Mouse (Mus musculus) intestine, postnatal 0 days (tissue): ENCODE data around the gene Adgre1. TPM values are rescaled to one million over a fixed set of nuclear protein-coding genes. Genes with fewer than 3 reads are reported as not detected.
A peak's percentile ranks its signal among the peaks of the same experiment; 100 is the strongest.

Source experiments
- ATAC-seq: fragments of 200-750 bp; cut with Nextera tagmentation; 2 replicates; pipeline ENCODE4 v1.8.0; 2017; ENCODE audit warnings: mild to moderate bottlenecking, moderate TSS enrichment, moderate library complexity
- H3K27ac ChIP-seq: fragments of 300-500 bp; sonication (generic); 2 replicates; pipeline ENCODE4 v1.5.1; 2014; ENCODE audit warnings: mild to moderate bottlenecking, low read depth, low read length, moderate library complexity
- H3K27me3 ChIP-seq: fragments of 300-500 bp; sonication (generic); replicated peaks from 2 replicates; pipeline ENCODE4 v1.6.1; 2014; ENCODE audit warnings: low read length, mixed read lengths; ENCODE audit not compliant: control insufficient read depth, insufficient read depth
- H3K36me3 ChIP-seq: fragments of 300-500 bp; sonication (generic); 2 replicates; pipeline ENCODE4 v1.6.1; 2014; ENCODE audit warnings: mild to moderate bottlenecking, moderate library complexity; ENCODE audit not compliant: control insufficient read depth, insufficient read depth
- H3K4me1 ChIP-seq: fragments of 300-500 bp; sonication (generic); replicated peaks from 2 replicates; pipeline ENCODE4 v1.6.1; 2014; ENCODE audit warnings: antibody characterized with exemption, low read length, mixed read lengths; ENCODE audit not compliant: control insufficient read depth, insufficient read depth
- H3K4me2 ChIP-seq: fragments of 300-500 bp; sonication (generic); replicated peaks from 2 replicates; pipeline ENCODE4 v1.6.1; 2014; ENCODE audit warnings: low read depth, mild to moderate bottlenecking, moderate library complexity
- H3K4me3 ChIP-seq: fragments of 300-500 bp; sonication (generic); 2 replicates; pipeline ENCODE4 v1.5.1; 2014; ENCODE audit warnings: low read depth, low read length
- H3K9ac ChIP-seq: fragments of 300-500 bp; sonication (generic); 2 replicates; pipeline ENCODE4 v1.6.1; 2014; ENCODE audit warnings: mild to moderate bottlenecking, low read depth, low read length
- H3K9me3 ChIP-seq: fragments of 300-500 bp; sonication (generic); 2 replicates; pipeline ENCODE4 v1.6.1; 2016; ENCODE audit warnings: mixed run types; ENCODE audit not compliant: control insufficient read depth
- CTCF ChIP-seq: sonication (generic); IDR thresholded peaks from 2 replicates; pipeline ENCODE4 v1.5.1; 2016; ENCODE audit warnings: low read depth, mild to moderate bottlenecking, control low read depth, antibody characterized with exemption, moderate library complexity
- WGBS: fragments of 180-500 bp; shearing (Covaris S2); extraction: QIAGEN DNeasy Blood & Tissue Kit; methylation state at CpG from one replicate; pipeline ENCODE4 v1.1.7; 2014; 5-methylcytosine and 5-hydroxymethylcytosine counted together
- polyA plus RNA-seq: library from polyadenylated mRNA; unstranded; fragments of >200 nt; fragmentation: Nextera tagmentation; extraction: Ambion mirVana; gene quantifications from 2 replicates; pipeline ENCODE4 v1.2.1, GENCODE M21; 2015

Adgre1 gene
- polyA plus RNA-seq = 2.6 and 3.1 TPM in 2 replicates

GRCm38 (mm10) chr17:57358441-57358840 is at the start of gene Adgre1:
Gene Adgre1 (plus strand): TSS chr17:57358691.
- Histone ChIP-seq H3K27ac (no peak within 1 kb of the TSS), H3K36me3 (no peaks in the 10 kb centered on the region), H3K4me1 (no peaks in the 10 kb centered on the region), H3K9me3 (no peaks in the 10 kb centered on the region), H3K9ac (no peak within 1 kb of the TSS), H3K27me3 (no peaks in the 10 kb centered on the region), H3K4me3 (no peak within 1 kb of the TSS), H3K4me2 (no peak within 1 kb of the TSS)
- no peak for ATAC-seq
- 40% methylated on average over 1 of the region's 1 CpGs for WGBS
- no peak for TF ChIP-seq CTCF

- no peak for TF ChIP-seq CTCF
- no peaks in the 10 kb centered on the region for H3K27me3 ChIP-seq
- 21% methylated on average over 13 of the region's 13 CpGs for WGBS
- peak overlapping the region; percentile 21 for H3K4me2 ChIP-seq
- no peak overlapping the region for H3K4me3 ChIP-seq
- H3K27ac ChIP-seq = no peak overlapping the region
- no peak for ATAC-seq
- no peaks in the 10 kb centered on the region for H3K36me3 ChIP-seq
- H3K4me1 ChIP-seq = no peaks in the 10 kb centered on the region
- H3K9me3 ChIP-seq = no peaks in the 10 kb centered on the region
- H3K9ac ChIP-seq = no peak overlapping the region
Observed at GRCm38 (mm10) chr17:57311801-57312200, 46.7 kb upstream of the Adgre1 start.

GRCm38 (mm10) chr17:57327615-57328014 is 30.9 kb upstream of the Adgre1 start:
- no peak for ATAC-seq
- 50% methylated on average over 8 of the region's 8 CpGs for WGBS
- H3K36me3 ChIP-seq = no peaks in the 10 kb centered on the region

GRCm38 (mm10) chr17:57328944-57329343 is 29.5 kb upstream of the Adgre1 start:
- no peak overlapping the region for H3K4me3 ChIP-seq
- no peak overlapping the region for H3K27ac ChIP-seq
- no peaks in the 10 kb centered on the region for H3K27me3 ChIP-seq
- H3K4me1 ChIP-seq = no peaks in the 10 kb centered on the region
- no peak for TF ChIP-seq CTCF
- WGBS = 41% methylated on average over 5 of the region's 6 CpGs
- H3K36me3 ChIP-seq = no peaks in the 10 kb centered on the region
- no peaks in the 10 kb centered on the region for H3K9me3 ChIP-seq
- no peak overlapping the region for H3K9ac ChIP-seq
- ATAC-seq = no peak
- no peak overlapping the region for H3K4me2 ChIP-seq

More at GRCm38 (mm10) chr17:57327615-57328014, 30.9 kb upstream of the Adgre1 start:
- Histone ChIP-seq H3K9me3 (no peaks in the 10 kb centered on the region), H3K27me3 (no peaks in the 10 kb centered on the region), H3K4me1 (no peaks in the 10 kb centered on the region), H3K4me2 (no peak overlapping the region), H3K27ac (no peak overlapping the region), H3K4me3 (no peak overlapping the region), H3K9ac (no peak overlapping the region)
- no peak for TF ChIP-seq CTCF

- H3K4me3 ChIP-seq = no peak overlapping the region
- no peaks in the 10 kb centered on the region for H3K9me3 ChIP-seq
- ATAC-seq = no peak
- H3K4me1 ChIP-seq = no peaks in the 10 kb centered on the region
- H3K36me3 ChIP-seq = no peaks in the 10 kb centered on the region
- H3K9ac ChIP-seq = no peak overlapping the region
- 79% methylated on average over 8 of the region's 8 CpGs for WGBS
- no peaks in the 10 kb centered on the region for H3K27me3 ChIP-seq
- no peak for TF ChIP-seq CTCF
- no peak overlapping the region for H3K4me2 ChIP-seq
- no peak overlapping the region for H3K27ac ChIP-seq
Observed at GRCm38 (mm10) chr17:57330993-57331392, 27.5 kb upstream of the Adgre1 start.

- Histone ChIP-seq H3K9me3 (no peaks in the 10 kb centered on the region), H3K9ac (no peak overlapping the region), H3K36me3 (no peaks in the 10 kb centered on the region), H3K4me1 (no peaks in the 10 kb centered on the region), H3K4me3 (no peak overlapping the region), H3K27me3 (no peaks in the 10 kb centered on the region), H3K27ac (no peak overlapping the region), H3K4me2 (no peak overlapping the region)
- 78% methylated on average over 4 of the region's 4 CpGs for WGBS
- TF ChIP-seq CTCF = no peak
- ATAC-seq = no peak
Observed at GRCm38 (mm10) chr17:57332241-57332640, 26.2 kb upstream of the Adgre1 start.
